Mouse (Mus musculus) retina, embryonic 14.5 days (tissue): Measurements from ENCODE around the gene Tmem211.

Source experiments
- DNase-seq: peaks from one replicate; pipeline ENCODE4 v3.0.0-alpha.2; 2015; ENCODE audit warnings: low spot score

Tmem211 gene

GRCm38 (mm10) chr5:113226632-113227102, at the start of gene Tmem211:
Gene Tmem211 (plus strand): TSS chr5:113226909.
- DNase-seq = peak; percentile 97

GRCm38 (mm10) chr5:113179451-113179842, 47.3 kb upstream of the Tmem211 start:
- DNase-seq = no peak

GRCm38 (mm10) chr5:113179843-113180682, 46.6 kb upstream of the Tmem211 start:
- peak; percentile 93 for DNase-seq

DNA sequence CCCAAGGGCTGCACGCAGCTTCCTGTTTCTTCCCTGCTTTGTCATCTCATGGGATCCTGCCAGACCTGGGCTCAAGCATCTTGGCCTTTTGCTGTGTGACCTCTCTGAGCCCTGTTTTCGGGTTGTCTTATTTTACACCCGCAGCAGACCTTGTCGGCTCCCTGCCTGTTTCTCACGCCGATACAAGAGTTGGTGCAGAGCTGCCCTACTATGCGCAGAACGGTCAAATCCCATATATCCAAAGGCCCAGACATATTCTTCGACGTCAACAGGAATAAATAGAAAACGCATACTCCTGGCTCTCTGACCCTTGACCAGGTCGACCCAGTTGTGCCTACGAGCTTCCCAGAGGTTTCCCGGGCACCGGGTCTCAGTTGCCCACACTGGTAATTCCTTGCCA, 46.0 kb upstream of the Tmem211 start:
- no peak for DNase-seq

GRCm38 (mm10) chr5:113181441-113181840, 45.3 kb upstream of the Tmem211 start:
- no peak for DNase-seq

DNA sequence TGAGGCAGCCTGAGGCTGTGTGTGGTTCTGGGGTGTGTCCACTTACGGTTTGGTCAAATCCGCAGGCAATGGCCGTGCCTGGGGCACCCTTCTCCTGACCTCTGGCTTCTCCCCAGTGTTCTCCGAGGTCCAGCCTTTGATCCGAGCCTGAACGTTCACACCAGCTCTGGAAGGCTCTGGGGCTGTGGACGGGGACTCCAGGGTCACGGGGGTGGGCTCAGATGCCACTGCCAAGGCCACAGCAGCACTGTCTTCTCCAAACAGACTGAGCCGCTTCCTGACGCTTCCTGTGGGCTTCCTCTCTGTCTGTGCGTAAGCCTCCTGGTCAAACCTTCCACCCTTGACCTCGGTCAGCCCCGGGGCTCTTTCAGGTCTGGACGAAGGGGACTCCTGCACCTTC, 36.2 kb upstream of the Tmem211 start:
- no peak for DNase-seq

DNA sequence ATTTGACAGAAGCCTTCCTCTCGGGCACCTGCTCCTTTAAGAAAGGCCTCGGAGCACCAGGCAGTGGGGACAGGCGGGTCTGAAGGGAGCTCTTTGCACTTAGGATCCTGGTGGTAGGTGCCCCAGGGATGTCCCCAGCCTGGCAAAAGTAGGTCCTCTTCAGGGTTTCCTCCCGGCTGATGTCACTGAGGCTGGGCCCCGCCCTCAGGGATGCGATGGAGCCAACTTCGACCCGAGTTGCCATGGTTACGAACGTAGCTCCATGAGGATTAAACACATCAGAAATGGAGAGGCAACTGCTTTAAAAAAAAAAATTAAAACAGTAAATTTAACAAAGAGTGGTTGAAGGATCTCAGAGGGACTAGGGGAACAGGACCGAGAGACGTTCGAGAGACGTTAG, 34.8 kb upstream of the Tmem211 start:
- no peak for DNase-seq

GRCm38 (mm10) chr5:113193762-113194161, 32.9 kb upstream of the Tmem211 start:
- DNase-seq = no peak

GRCm38 (mm10) chr5:113195451-113195850, 31.3 kb upstream of the Tmem211 start:
- no peak for DNase-seq

GRCm38 (mm10) chr5:113195907-113196306, 30.8 kb upstream of the Tmem211 start:
- DNase-seq = no peak

GRCm38 (mm10) chr5:113196916-113197794, 29.6 kb upstream of the Tmem211 start:
- no peak for DNase-seq

DNA sequence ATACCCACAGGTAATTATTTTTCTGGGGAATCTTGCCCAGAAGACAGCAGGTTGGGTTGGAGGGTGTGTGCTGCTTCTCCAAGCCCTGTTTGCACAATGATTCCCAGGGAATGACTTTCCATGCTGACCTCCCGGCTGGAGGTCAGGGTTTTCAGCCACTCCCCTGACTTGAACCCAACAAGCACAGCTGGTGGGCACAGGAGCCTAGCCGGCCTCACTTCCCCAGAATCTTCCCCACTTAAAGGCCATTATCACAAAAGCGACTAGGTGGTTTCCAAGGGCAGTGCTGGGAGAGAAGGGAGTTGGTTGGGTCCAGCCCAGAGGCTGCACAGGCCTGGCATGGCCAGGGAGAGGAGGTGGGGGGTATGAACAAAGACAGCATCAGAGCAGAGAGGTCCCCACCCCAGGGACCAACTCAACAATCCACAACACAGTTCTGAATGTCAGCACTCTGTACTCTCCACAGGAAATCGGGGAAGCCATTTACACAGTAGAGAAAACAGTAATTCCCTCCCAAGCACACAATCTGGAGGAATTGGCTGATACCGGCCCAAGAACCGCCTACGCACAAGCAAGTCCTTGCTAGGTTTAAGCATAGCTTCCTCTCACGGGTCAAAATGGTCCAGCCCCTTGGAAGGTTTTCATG, 27.5 kb upstream of the Tmem211 start:
- no peak for DNase-seq

DNA sequence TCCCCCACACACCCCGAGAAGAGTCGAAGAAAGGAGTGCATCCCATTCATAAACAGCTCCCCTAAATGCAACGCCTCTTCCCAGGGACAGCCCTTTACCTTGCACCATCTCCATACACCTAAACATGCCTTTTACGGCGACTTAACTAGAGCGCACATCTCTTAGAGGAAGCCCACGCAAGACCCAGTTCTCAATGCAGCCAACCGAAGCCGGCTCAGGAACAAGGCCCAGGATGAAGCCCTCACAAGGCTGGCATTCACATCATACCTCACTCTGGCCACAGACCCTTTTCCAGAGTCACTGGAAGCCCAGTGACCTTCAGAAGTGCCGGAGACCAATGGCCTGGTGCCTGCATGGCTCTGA, 27.0 kb upstream of the Tmem211 start:
- no peak for DNase-seq

DNA sequence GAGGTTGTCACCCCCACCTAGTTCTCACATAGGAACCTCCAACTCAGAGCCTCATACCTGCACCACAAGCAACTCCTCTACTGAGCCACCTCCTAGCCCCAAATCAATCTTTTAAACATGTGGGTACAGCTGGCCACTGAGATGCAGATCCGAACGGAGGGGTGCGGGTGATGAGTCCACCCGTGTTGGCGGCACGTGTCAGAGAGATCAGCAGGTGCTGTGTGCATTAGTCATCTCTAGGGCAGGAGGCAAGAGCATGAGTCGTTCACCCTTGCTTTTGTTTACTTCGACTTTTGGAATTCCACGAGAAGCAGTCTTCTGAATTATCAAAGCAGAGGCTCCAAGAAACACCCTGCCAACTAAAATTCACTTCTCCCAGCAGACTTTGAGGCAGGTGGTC, 22.5 kb upstream of the Tmem211 start:
- DNase-seq = no peak

GRCm38 (mm10) chr5:113206670-113207352, 19.9 kb upstream of the Tmem211 start:
- DNase-seq = no peak

DNA sequence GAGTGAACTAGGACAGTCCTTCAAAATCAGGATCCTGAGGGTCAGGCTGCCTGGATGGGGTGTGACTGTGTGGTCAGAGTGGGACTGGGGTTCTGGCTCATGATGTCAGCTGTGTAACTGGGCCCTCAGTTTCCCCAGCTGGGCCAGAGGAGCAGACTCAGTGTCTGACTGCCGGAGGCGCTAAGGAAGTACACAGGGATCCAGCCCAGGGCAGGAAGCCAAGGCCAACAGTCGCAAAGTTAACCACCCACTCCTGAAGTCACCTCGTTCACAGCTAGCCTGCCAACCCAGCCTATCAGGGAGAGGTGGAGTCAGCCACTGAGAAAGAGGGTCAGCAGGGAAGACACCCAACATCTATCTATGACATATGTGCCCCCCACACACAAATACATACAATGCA, 18.7 kb upstream of the Tmem211 start:
- DNase-seq = no peak

- no peak for DNase-seq
Observed at GRCm38 (mm10) chr5:113208622-113209400, 17.9 kb upstream of the Tmem211 start.

DNA sequence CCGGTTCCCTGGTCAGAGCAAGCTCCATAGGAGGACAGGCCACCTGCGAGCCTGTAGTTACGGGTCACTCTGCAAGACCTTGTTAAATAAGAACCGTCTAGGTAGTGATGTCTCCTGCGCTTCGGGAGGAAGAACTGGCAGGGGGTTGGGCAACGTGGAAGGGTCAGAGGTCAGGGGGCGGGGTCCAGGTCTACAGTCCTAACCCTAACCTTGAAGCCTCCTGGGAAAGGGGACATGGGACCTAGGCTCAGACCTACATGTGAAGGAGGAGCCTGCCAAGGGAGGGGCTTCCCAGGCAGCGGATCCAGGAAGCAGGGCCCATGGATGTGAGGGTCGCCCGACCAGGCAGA, 17.3 kb upstream of the Tmem211 start:
- DNase-seq = no peak

DNA sequence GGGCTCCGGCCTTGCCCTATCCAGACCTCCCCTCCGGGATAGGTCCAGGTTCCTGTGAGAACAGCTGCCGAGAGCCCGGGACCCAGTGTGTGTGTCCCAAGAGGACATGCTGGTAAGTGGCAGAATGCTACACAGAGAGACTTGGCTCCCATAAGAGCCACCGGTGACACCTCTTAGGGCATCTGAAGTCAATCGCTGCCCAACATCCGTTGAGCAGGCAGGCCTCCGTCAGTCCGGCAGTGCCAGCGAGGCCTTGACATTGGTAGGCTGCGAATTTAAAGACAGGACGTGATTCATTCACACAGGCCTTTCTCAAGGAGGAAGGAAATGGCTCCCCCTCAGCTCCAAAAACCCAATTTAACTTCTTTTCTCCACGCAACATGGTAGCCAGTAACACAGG, 16.8 kb upstream of the Tmem211 start:
- DNase-seq = no peak

- DNase-seq = no peak
Observed at GRCm38 (mm10) chr5:113210314-113210713, 16.4 kb upstream of the Tmem211 start.

GRCm38 (mm10) chr5:113212156-113212835, 14.4 kb upstream of the Tmem211 start:
- no peak for DNase-seq
